Mouse (Mus musculus) layer of hippocampus, adult 9-10 months (tissue): Measurements from ENCODE around the gene Fam50b.

ENCODE experiments used
- DNase-seq: peaks from one replicate; pipeline ENCODE4 v3.0.0; 2022; ENCODE audit warnings: low spot score

Gene Fam50b

GRCm38 (mm10) chr13:34738699-34738973, 4.0 kb downstream of the Fam50b start:
- no peak for DNase-seq

GRCm38 (mm10) chr13:34739071-34739470, 4.4 kb downstream of the Fam50b start:
- DNase-seq = no peak

GRCm38 (mm10) chr13:34741254-34741653, 6.6 kb downstream of the Fam50b start:
- no peak for DNase-seq

- no peak for DNase-seq
These were observed 7.3 kb downstream of the Fam50b start for GRCm38 (mm10) chr13:34741813-34742568.

DNA sequence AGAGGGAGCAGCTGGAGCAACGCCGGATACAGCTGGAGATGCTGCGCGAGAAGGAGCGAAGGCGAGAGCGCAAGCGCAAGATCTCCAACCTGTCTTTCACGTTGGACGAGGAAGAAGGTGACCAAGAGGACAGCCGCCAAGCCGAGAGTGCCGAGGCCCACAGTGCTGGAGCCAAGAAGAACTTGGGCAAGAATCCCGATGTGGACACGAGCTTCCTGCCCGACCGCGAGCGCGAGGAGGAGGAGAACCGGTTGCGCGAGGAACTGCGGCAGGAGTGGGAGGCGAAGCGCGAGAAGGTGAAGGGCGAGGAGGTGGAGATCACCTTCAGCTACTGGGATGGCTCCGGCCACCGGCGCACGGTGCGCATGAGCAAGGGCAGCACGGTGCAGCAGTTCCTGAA, 12.2 kb downstream of the Fam50b start:
- DNase-seq = no peak

- no peak for DNase-seq
These were observed 13.9 kb downstream of the Fam50b start for GRCm38 (mm10) chr13:34748530-34748929.

DNA sequence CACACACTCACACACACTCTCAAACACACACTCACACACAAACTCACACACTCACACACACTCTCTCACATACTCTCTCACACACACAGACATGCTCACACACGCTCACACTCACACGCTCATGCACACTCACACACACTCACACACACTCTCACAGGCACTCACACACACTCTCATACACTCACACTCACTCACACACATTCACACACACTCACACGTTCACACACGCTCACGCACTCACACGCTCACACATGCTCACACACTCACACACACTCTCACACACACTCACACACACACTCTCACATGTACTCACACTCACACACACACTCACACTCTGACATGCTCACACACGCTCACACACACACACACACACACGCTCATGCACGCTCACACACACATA, 24.6 kb downstream of the Fam50b start:
- no peak for DNase-seq

DNA sequence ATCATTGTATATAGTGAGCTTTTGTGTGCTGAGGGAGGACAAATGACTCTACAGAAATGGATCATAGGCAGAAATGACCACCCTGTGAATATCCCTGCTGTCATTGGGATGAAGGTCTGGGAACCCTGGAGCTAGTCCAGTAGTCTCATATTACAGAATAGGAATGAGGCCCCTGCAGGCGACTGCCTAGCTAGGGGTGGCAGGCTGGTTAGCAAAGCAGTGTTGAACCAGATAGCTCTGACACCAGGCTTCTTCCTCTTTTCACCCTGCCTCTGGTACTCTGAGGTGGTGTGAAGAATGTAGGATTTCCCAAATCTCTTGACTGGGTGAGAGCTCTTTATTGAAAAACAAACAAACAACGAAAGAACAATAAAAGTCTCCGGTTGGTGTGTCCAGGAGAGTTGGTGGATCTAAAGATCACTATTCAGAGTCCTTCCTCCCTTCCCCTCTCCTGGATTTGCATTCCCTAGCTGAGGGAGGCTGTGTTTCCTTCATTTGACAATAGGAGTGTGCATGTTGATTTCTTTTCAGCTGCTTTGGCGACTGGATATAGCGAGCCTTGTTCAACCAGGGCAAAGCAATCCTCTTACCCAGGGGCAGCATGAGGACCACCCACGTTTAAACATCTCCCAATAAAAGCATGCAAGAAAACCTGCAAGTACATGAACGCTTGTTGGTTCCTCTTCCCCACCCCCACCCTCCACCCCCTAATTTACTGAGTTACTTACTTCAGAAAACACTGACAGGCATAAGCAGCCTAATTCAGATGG, 26.1 kb downstream of the Fam50b start:
- no peak for DNase-seq

- DNase-seq = no peak
These were observed 27.5 kb downstream of the Fam50b start for GRCm38 (mm10) chr13:34762136-34762535.

- no peak for DNase-seq
These were observed 28.2 kb downstream of the Fam50b start for GRCm38 (mm10) chr13:34762865-34763264.

GRCm38 (mm10) chr13:34765269-34765668, 30.6 kb downstream of the Fam50b start:
- DNase-seq = no peak

- DNase-seq = no peak
These were observed 31.9 kb downstream of the Fam50b start for GRCm38 (mm10) chr13:34766572-34766971.

DNA sequence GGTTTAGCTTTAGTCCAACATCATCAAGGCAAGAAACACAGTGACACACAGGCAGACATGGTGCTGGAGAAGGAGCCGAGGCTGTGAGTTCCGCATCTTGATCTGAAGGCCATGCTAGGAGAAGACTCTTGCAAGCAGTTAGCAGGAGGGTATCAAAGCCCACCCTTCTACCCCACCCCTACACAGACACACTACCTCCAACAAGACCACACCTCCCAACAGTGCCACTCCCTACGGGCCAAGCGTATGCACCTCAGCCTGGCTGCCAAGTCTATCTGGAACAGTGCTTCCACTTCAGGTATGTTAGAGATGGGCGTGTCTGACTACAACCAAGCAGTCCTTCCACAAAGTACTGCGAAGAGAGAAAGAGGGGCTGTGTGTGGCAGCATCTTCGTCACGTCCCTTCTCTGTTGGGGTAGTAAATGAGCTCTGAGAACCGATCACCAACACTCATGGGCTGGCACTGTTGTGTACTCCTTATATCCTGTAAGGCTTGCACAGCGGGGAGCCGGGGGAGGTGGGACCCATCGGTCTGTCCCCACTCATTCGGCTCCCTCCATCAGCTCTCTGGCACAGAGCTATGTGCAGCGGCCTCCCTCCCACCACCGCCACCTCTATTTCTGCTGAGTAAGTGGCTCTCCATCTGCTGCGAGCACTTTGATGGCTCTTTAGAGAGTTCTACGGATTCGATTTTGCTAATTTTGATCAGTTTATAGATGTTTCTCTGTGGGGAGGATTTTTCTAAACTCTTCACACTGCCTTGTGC, 33.1 kb downstream of the Fam50b start:
- no peak for DNase-seq

DNA sequence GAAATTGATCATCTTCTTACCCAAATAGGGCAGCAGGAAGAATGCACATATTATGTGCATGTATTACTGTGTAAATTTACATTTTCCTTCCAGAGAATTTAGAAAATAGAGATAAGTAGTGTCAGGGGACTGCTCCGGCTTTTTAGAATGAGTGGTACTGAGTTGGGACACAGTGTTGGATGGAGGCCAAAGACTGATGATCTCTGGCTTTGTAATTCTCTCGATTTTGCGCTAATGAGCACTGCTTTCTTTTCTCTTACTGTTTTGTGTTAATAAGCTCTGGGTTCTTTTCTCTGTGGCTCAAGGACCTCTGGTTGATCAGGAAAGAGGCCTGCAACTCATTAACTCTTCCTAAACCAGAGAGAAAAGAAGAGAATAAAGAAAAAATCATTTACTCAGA, 42.1 kb downstream of the Fam50b start:
- no peak for DNase-seq

DNA sequence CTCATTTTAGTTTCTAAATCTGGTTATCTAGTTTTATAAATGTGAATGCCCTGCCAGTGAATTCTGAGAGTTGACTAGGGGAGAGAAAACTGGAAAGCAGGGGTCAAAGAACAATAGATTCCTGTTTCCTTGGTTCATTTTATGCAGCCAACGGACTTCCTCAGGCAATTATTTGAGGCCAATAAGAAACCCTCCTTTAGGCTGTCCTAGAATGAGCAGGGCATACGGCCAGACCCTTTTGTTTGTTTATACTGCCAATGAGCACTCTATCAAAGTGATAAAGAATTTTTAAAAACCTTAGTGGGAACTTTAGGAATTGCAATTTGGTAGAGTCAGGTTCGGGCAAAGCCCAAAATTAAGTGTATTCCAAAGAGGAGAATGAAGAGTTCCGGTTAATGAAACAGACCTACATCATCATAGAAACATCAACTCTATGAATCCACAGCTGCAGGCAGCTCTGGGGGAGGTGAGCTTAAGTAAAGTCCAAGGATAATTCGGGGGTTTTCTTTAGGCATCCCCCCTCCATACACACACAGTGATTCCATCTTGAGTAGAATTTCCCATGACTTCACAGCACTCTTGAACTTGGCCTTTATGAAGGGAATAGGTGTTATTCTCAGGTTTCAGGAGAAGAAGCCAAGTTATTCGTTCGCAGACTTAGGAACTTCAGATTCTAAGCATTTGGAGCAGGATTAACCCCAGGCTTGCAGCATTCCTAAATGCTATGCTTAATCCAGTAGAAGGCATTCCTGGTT, 46.4 kb downstream of the Fam50b start:
- no peak for DNase-seq

- no peak for DNase-seq
These were observed 47.0 kb downstream of the Fam50b start for GRCm38 (mm10) chr13:34781611-34782009.

GRCm38 (mm10) chr13:34784818-34785217, 50.2 kb downstream of the Fam50b start:
- DNase-seq = no peak

DNA sequence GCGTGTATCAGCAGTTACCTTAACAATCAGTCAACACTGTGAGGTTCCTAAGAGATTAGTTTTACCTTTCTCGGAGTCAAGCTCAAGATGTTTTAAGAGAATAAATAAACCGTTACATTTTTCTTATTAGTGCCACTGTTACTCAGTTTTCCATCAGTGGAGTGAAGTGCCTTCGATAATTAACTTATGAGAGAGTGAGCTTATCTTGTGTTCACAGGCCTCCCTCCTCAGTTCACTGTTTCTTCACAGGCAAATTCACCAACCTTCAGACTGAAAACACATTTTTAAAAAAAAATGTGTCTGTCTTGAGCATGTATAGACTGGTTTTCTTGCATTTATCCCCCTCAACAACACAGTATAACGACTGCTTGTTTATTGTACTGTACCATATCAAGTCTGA, 52.0 kb downstream of the Fam50b start:
- no peak for DNase-seq

DNA sequence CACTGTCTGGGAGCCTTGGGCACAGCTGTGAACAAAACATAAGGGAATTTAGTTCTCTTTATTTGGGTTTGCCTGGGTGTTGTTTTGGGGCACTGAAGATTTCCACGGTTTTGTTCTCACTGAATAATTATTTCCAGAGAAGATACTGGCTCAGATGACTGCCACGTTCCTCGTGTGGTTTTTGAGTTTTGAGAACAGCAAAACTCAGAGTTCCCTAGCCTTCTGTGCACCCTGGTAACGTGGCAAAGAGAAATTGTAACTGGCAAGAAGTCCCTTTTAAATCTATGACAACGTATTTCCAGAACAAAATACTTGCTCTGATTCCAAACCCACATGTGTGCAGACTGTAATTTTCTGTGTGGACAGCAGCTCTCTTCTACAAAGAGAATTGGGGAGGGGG, 52.9 kb downstream of the Fam50b start:
- no peak for DNase-seq

DNA sequence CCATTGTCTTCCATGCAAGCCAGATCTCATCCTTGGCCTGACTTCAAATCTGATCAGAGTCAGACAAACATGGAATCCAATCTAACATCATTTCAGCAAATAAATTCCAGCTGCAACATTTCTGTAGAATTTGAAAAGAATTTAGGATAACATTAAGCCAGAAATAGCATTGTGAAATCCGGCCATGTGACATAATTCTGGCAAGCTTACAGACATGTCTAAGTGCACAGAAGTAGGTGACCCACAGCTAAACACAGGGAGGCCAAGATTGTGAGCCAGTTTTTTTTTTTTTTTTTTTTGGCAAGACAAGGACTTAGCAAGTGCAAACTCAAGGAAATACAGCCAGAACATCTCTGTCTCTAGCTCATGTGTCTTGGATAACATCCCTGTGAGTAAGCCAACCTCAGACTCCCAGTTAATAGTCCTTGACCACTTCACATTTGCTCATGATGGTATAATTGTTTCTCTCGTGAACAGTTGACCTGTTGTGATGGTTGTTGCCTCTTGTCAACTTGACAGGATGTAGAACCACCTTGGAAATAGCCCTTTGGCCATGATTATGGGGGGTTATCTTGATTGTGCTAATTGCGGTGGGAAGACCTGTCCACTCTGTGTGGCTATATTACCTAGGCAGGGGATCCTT, 54.6 kb downstream of the Fam50b start:
- DNase-seq = no peak

GRCm38 (mm10) chr13:34793066-34793465, 58.4 kb downstream of the Fam50b start:
- no peak for DNase-seq

- DNase-seq = peak; percentile 55
These were observed 59.2 kb downstream of the Fam50b start for GRCm38 (mm10) chr13:34793816-34794215.
